Mouse (Mus musculus): ENCODE measurements around the gene Eomes. TPM values are rescaled to one million over a fixed set of nuclear protein-coding genes. Genes with fewer than 3 reads are reported as not detected.

Gene Eomes
- polyA plus RNA-seq, 1 experiment from 2014 or later = 0.09 TPM

GRCm38 (mm10) chr9:118520011-118520410 is 42.0 kb downstream of the Eomes start:
- no peak overlapping the region for H3K9ac ChIP-seq (ENCODE audit: low read length)

GRCm38 (mm10) chr9:118520858-118521257 is 42.8 kb downstream of the Eomes start:
- 25% methylated on average over 3 of the region's 3 CpGs for WGBS
- H3K27ac ChIP-seq (ENCODE audit: low read length) = no peak overlapping the region
- no peak for ATAC-seq (ENCODE audit: insufficient read depth, low FRiP score)
- no peak overlapping the region for H3K4me2 ChIP-seq (ENCODE audit: low read depth, low read length)
- peaks cover 12% of the 10 kb centered on the region for H3K4me1 ChIP-seq (ENCODE audit: control insufficient read depth, insufficient read depth, low read length)
- H3K4me3 ChIP-seq (replicated peaks; ENCODE audit: low read length) = no peak overlapping the region
- H3K9me3 ChIP-seq (replicated peaks; ENCODE audit: control insufficient read depth, low read length) = no peaks in the 10 kb centered on the region
- H3K36me3 ChIP-seq (ENCODE audit: control insufficient read depth, insufficient read depth, low read length) = no peaks in the 10 kb centered on the region; the same call in 1 of the 2 replicates
- H3K9ac ChIP-seq (ENCODE audit: low read length) = no peak overlapping the region
- no peaks in the 10 kb centered on the region for H3K27me3 ChIP-seq (ENCODE audit: control insufficient read depth, insufficient read depth, low read length)

More at GRCm38 (mm10) chr9:118520011-118520410, 42.0 kb downstream of the Eomes start:
- Histone ChIP-seq H3K36me3 (ENCODE audit: control insufficient read depth, insufficient read depth, low read length) (peaks cover 5% of the 10 kb centered on the region), H3K4me2 (ENCODE audit: low read depth, low read length) (no peak overlapping the region), H3K4me3 (replicated peaks; ENCODE audit: low read length) (no peak overlapping the region), H3K27ac (ENCODE audit: low read length) (no peak overlapping the region), H3K27me3 (ENCODE audit: control insufficient read depth, insufficient read depth, low read length) (no peaks in the 10 kb centered on the region), H3K9me3 (replicated peaks; ENCODE audit: control insufficient read depth, low read length) (no peaks in the 10 kb centered on the region), H3K4me1 (ENCODE audit: control insufficient read depth, insufficient read depth, low read length) (peaks cover 12% of the 10 kb centered on the region)
- no peak for ATAC-seq (ENCODE audit: insufficient read depth, low FRiP score)
- WGBS = 32% methylated on average over 8 of the region's 8 CpGs

GRCm38 (mm10) chr9:118521659-118522058 is 43.6 kb downstream of the Eomes start:
- no peaks in the 10 kb centered on the region for H3K9me3 ChIP-seq (replicated peaks; ENCODE audit: control insufficient read depth, low read length)
- H3K9ac ChIP-seq (ENCODE audit: low read length) = no peak overlapping the region
- no peak overlapping the region for H3K27ac ChIP-seq (ENCODE audit: low read length)
- H3K27me3 ChIP-seq (ENCODE audit: control insufficient read depth, insufficient read depth, low read length) = no peaks in the 10 kb centered on the region
- WGBS = 85% methylated on average over 8 of the region's 8 CpGs
- peaks cover 12% of the 10 kb centered on the region for H3K4me1 ChIP-seq (ENCODE audit: control insufficient read depth, insufficient read depth, low read length)
- no peak overlapping the region for H3K4me2 ChIP-seq (ENCODE audit: low read depth, low read length)
- H3K36me3 ChIP-seq (ENCODE audit: control insufficient read depth, insufficient read depth, low read length) = no peaks in the 10 kb centered on the region; the same call in 1 of the 2 replicates
- H3K4me3 ChIP-seq (replicated peaks; ENCODE audit: low read length) = no peak overlapping the region
- ATAC-seq (ENCODE audit: insufficient read depth, low FRiP score) = no peak

GRCm38 (mm10) chr9:118523738-118524137 is 45.7 kb downstream of the Eomes start:
- Histone ChIP-seq H3K36me3 (ENCODE audit: control insufficient read depth, insufficient read depth, low read length) (peaks cover 9% of the 10 kb centered on the region; the same call in 1 of the 2 replicates), H3K9ac (ENCODE audit: low read length) (no peak overlapping the region), H3K27me3 (ENCODE audit: control insufficient read depth, insufficient read depth, low read length) (no peaks in the 10 kb centered on the region), H3K4me1 (ENCODE audit: control insufficient read depth, insufficient read depth, low read length) (peaks cover 10% of the 10 kb centered on the region), H3K9me3 (replicated peaks; ENCODE audit: control insufficient read depth, low read length) (no peaks in the 10 kb centered on the region), H3K27ac (ENCODE audit: low read length) (no peak overlapping the region), H3K4me2 (ENCODE audit: low read depth, low read length) (no peak overlapping the region), H3K4me3 (replicated peaks; ENCODE audit: low read length) (no peak overlapping the region)
- no peak for ATAC-seq (ENCODE audit: insufficient read depth, low FRiP score)
- WGBS = 88% methylated on average over 11 of the region's 11 CpGs

GRCm38 (mm10) chr9:118527056-118527455 is 49.0 kb downstream of the Eomes start:
- H3K27me3 ChIP-seq (ENCODE audit: control insufficient read depth, insufficient read depth, low read length) = no peaks in the 10 kb centered on the region
- H3K4me3 ChIP-seq (replicated peaks; ENCODE audit: low read length) = no peak overlapping the region
- 91% methylated on average over 18 of the region's 18 CpGs for WGBS
- no peaks in the 10 kb centered on the region for H3K9me3 ChIP-seq (replicated peaks; ENCODE audit: control insufficient read depth, low read length)
- no peak for ATAC-seq (ENCODE audit: insufficient read depth, low FRiP score)
- peaks cover 20% of the 10 kb centered on the region; the same call in 1 of the 2 replicates for H3K36me3 ChIP-seq (ENCODE audit: control insufficient read depth, insufficient read depth, low read length)
- H3K27ac ChIP-seq (ENCODE audit: low read length) = no peak overlapping the region
- H3K4me2 ChIP-seq (ENCODE audit: low read depth, low read length) = no peak overlapping the region
- no peak overlapping the region for H3K9ac ChIP-seq (ENCODE audit: low read length)
- H3K4me1 ChIP-seq (ENCODE audit: control insufficient read depth, insufficient read depth, low read length) = no peaks in the 10 kb centered on the region

DNA sequence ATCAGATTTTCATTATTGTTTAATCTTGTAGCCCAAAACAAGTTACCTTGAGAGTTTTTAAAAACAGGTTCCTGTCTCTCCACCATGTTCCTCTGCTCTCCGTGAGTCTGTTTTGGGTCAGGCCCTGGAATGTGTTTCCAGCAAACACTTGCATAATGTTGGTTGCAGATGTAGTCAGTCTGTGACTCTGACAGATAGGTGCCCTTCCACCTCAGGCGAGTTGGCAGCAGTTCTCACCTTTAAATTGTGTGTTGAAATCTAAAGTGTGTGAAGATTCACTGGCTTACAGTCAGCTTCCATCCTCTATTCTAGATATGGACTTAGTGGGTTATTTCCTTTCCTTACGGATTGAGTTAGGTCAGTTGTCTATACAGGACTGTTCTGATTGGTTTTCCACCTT is 51.8 kb downstream of the Eomes start:
- no peak overlapping the region for H3K9ac ChIP-seq (ENCODE audit: low read length)
- H3K4me1 ChIP-seq (ENCODE audit: control insufficient read depth, insufficient read depth, low read length) = no peaks in the 10 kb centered on the region
- H3K4me3 ChIP-seq (replicated peaks; ENCODE audit: low read length) = no peak overlapping the region
- H3K36me3 ChIP-seq (ENCODE audit: control insufficient read depth, insufficient read depth, low read length) = peaks cover 20% of the 10 kb centered on the region; the same call in 1 of the 2 replicates
- no peak for ATAC-seq (ENCODE audit: insufficient read depth, low FRiP score)
- no peak overlapping the region for H3K27ac ChIP-seq (ENCODE audit: low read length)
- 80% methylated on average over 3 of the region's 3 CpGs for WGBS
- H3K4me2 ChIP-seq (ENCODE audit: low read depth, low read length) = no peak overlapping the region
- H3K9me3 ChIP-seq (replicated peaks; ENCODE audit: control insufficient read depth, low read length) = no peaks in the 10 kb centered on the region
- no peaks in the 10 kb centered on the region for H3K27me3 ChIP-seq (ENCODE audit: control insufficient read depth, insufficient read depth, low read length)

GRCm38 (mm10) chr9:118530679-118531078 is 52.7 kb downstream of the Eomes start:
- ATAC-seq (ENCODE audit: insufficient read depth, low FRiP score) = no peak
- Histone ChIP-seq H3K9me3 (replicated peaks; ENCODE audit: control insufficient read depth, low read length) (no peaks in the 10 kb centered on the region), H3K36me3 (ENCODE audit: control insufficient read depth, insufficient read depth, low read length) (peaks cover 20% of the 10 kb centered on the region; the same call in 1 of the 2 replicates), H3K27ac (ENCODE audit: low read length) (no peak overlapping the region), H3K9ac (ENCODE audit: low read length) (no peak overlapping the region), H3K27me3 (ENCODE audit: control insufficient read depth, insufficient read depth, low read length) (no peaks in the 10 kb centered on the region), H3K4me2 (ENCODE audit: low read depth, low read length) (no peak overlapping the region), H3K4me1 (ENCODE audit: control insufficient read depth, insufficient read depth, low read length) (no peaks in the 10 kb centered on the region), H3K4me3 (replicated peaks; ENCODE audit: low read length) (no peak overlapping the region)
- WGBS = 81% methylated on average over 6 of the region's 6 CpGs

- 86% methylated on average over 7 of the region's 7 CpGs for WGBS
- H3K27ac ChIP-seq (ENCODE audit: low read length) = no peak overlapping the region
- no peaks in the 10 kb centered on the region for H3K9me3 ChIP-seq (replicated peaks; ENCODE audit: control insufficient read depth, low read length)
- no peaks in the 10 kb centered on the region for H3K27me3 ChIP-seq (ENCODE audit: control insufficient read depth, insufficient read depth, low read length)
- ATAC-seq (ENCODE audit: insufficient read depth, low FRiP score) = no peak
- H3K4me2 ChIP-seq (ENCODE audit: low read depth, low read length) = no peak overlapping the region
- no peak overlapping the region for H3K4me3 ChIP-seq (replicated peaks; ENCODE audit: low read length)
- no peak overlapping the region for H3K9ac ChIP-seq (ENCODE audit: low read length)
- H3K36me3 ChIP-seq (ENCODE audit: control insufficient read depth, insufficient read depth, low read length) = peaks cover 21% of the 10 kb centered on the region; the same call in 1 of the 2 replicates
- no peaks in the 10 kb centered on the region for H3K4me1 ChIP-seq (ENCODE audit: control insufficient read depth, insufficient read depth, low read length)
These were observed 54.6 kb downstream of the Eomes start for GRCm38 (mm10) chr9:118532516-118533205.

Data from stomach, embryonic 16.5 days (tissue).